In genomic region chr12:70774006-70774405, GRCm38 (mm10) we compare ENCODE assay signal across 17 mouse cellular contexts.
"Had no signal": no experiment of that assay in that cellular context is flagged by ENCODE, and none has a peak within 500 bp of the region (broad histone marks: within the 10 kb centered on the region; RNA-seq: fewer than 3 reads in every experiment).

No protein-coding gene starts in this region.

- H3K9me3 ChIP-seq: liver, embryonic 13.5 days; liver, embryonic 15.5 days; megakaryocyte, embryonic 14.5 days; midbrain, embryonic 13.5 days; midbrain, embryonic 15.5 days; neural tube, embryonic 12.5 days; stomach, embryonic 15.5 days had no signal

- H3K4me1 ChIP-seq: liver, embryonic 13.5 days; megakaryocyte, embryonic 14.5 days; neural tube, embryonic 12.5 days; stomach, embryonic 15.5 days had no signal

- H3K4me3 ChIP-seq: liver, embryonic 13.5 days; liver, embryonic 15.5 days; megakaryocyte, embryonic 14.5 days; midbrain, embryonic 13.5 days; midbrain, embryonic 15.5 days; neural tube, embryonic 12.5 days; stomach, embryonic 15.5 days had no signal

- H3K36me3 ChIP-seq: liver, embryonic 13.5 days; liver, embryonic 15.5 days; midbrain, embryonic 13.5 days; midbrain, embryonic 15.5 days; neural tube, embryonic 12.5 days; stomach, embryonic 15.5 days had no signal

- H3K27ac ChIP-seq: liver, embryonic 13.5 days; liver, embryonic 15.5 days; macrophage; midbrain, embryonic 13.5 days; midbrain, embryonic 15.5 days; neural tube, embryonic 12.5 days; stomach, embryonic 15.5 days; stomach, postnatal 0 days had no signal

- H3K27me3 ChIP-seq: liver, embryonic 13.5 days; liver, embryonic 15.5 days; midbrain, embryonic 13.5 days; midbrain, embryonic 15.5 days; neural tube, embryonic 12.5 days; stomach, embryonic 15.5 days had no signal

- DNase-seq: liver, embryonic 13.5 days; liver, postnatal 0 days; lung, postnatal 14 days; right cerebral cortex, postnatal 14 days; thymus, adult 2 months; thymus, postnatal 25 days; thymus, postnatal 4 days had no signal

- ATAC-seq: liver, postnatal 0 days; midbrain, embryonic 13.5 days; midbrain, embryonic 15.5 days had no signal

- H3K4me2 ChIP-seq: liver, embryonic 11.5 days; liver, embryonic 13.5 days; liver, embryonic 15.5 days; midbrain, embryonic 11.5 days; midbrain, embryonic 13.5 days; midbrain, embryonic 15.5 days; neural tube, embryonic 12.5 days; stomach, embryonic 15.5 days had no signal

- H3K9ac ChIP-seq: liver, embryonic 13.5 days; liver, embryonic 15.5 days; liver, postnatal 0 days; midbrain, embryonic 13.5 days; midbrain, embryonic 15.5 days; neural tube, embryonic 12.5 days; stomach, embryonic 15.5 days had no signal
